Mouse (Mus musculus): ENCODE measurements at regions not wholly inside any gene's neighbourhood (a gene's known extent, or its start where the extent isn't known, plus 50 kb on each side); places are given as distances from the start of the nearest gene placed in this dataset.

DNA sequence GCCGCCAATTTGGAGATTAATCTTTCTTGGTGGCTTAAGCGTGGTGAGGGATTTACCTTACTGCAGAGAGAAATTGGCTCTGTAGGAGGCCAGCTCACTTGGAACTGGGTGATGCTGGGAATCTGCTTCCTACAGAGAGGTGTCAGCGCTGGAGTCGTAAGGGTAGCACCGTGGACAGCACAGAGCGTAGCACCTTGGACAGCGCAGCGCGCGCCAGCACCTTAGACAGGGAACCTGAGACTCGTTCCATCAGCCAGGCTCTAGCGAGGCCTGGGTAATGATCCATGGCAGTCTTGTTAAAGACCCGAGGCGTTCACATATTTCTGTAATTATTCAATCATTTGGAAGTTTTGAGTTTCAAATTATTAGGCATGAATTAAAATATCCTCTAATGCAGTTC lies 261.9 kb upstream of the Gjb5 start:
- DNase-seq = peak; percentile 82

DNA sequence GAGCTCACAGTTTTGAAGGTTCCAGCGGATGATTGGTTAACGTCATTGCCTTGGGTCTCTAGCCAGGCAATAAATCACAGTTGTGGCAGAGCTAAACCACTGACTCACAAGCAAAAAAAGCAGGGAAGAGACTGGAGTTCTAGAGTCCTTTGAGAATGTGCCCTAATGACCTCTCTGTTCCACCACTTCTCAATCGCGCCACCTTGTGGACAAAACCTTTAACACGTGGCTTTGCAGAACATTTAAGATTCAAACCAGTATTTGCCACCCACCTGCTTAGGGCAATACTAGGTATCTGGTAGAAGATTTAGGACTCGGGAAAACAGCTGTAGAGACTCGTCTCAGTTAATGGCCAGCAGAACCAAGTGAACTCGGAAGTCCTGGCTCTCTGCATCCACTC lies 254.8 kb upstream of the Gjb5 start:
- peak; percentile 25 for DNase-seq

- no peak for DNase-seq
Observed at GRCm38 (mm10) chr4:127600919-127601318, 242.9 kb upstream of the Gjb5 start.

DNA sequence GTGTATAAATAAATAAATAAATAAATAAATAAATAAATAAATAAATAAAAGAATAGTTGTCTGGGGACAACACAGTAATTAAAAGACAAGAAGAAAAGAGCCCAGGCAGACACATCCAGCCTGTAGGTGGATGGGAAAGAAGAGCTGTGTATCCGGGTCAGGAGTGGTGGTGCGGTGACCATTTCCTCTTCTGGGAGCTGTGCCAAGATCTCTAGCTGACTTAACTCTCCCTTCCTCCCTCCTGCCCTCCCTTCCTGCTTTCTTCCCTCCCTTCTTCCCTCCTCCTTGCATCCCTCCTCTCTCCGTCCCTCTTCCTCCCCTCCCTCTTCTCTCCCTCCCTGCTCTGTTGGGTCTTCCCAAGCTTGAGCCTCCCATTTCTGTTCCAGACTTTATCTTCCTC lies 240.6 kb upstream of the Gjb5 start:
- no peak for DNase-seq

- no peak for DNase-seq
Observed at GRCm38 (mm10) chr4:127594081-127594480, 236.1 kb upstream of the Gjb5 start.

DNA sequence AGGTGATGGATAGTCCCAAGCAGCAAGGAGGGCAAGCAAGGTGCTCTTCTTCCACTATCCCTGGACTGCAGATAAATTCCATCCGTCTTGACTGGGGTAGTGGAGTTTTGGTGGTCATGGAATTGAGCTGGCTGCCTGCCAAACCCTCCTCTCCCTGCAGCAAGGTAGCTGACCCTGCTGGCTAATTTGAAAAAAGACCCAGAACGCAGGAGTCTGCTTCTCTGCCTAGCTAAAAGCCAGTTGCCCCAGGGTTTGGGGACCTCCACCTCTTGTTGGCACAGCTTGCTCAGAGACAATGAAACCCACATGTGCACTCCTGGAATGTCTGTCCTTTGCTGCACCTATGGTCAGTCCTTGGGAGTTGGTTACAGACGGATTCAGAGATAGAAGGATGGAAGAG lies 233.6 kb upstream of the Gjb5 start:
- DNase-seq = no peak

DNA sequence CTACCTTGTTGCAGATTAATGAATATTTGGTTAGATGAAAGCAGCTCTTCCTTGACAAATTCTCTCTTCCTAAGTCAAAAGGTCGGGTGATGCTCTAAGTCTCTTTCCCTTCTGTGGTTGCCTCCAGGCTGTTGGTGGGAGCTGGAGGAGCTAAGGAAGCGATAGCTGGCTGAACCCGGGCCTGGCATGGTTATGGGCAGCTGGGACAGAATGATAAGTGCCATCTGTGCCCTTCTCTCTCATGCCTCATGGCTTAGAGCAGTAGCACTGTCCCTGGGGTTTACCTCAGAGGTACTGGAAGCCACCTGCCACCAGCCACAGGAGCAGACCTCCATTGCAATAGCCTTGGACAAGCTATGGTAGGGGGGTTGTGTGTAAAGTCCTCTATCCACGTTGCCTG lies 228.8 kb upstream of the Gjb5 start:
- no peak for DNase-seq

DNA sequence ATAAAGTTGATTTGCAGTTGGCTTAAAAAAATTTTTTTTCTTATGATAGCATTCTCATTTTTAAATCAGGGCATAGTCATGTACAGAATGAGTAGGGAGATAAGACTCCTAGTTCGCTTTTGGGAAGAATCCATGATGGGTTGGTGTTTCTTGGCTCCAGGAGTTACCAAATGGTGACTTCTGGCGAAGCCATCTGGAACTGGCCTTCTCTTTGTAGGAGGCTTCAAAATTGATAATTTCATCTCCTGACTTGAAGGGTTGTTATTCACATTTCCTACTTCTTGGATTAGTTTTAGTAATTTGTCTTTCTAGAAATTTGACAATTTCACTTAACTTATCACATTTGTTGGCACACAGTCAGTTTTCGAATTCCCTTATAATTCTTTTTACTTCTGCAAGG lies 218.5 kb upstream of the Gjb5 start:
- no peak for DNase-seq

DNA sequence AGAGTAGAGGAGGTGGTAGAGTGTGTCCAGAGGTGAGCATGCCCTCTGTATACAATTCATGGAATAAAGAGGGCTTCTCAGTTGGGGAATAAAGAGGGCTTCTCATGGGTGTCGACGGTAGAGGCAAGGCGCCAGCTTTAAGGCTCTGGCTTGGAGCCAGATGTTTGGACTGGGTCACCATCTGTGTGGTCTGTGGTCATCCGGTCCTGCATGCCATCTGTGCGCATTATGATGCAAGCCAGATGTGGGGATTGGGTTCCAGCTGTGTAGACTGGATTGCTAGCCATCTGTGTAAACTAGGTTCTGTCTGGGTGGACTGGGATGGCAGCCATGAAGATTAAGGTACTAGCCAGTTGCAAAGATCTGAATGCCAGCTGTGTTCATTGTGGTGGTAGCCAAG lies 204.6 kb upstream of the Gjb5 start:
- peak; percentile 29 for DNase-seq

- DNase-seq = peak; percentile 27
Observed at GRCm38 (mm10) chr4:127558572-127558971, 200.6 kb upstream of the Gjb5 start.

DNA sequence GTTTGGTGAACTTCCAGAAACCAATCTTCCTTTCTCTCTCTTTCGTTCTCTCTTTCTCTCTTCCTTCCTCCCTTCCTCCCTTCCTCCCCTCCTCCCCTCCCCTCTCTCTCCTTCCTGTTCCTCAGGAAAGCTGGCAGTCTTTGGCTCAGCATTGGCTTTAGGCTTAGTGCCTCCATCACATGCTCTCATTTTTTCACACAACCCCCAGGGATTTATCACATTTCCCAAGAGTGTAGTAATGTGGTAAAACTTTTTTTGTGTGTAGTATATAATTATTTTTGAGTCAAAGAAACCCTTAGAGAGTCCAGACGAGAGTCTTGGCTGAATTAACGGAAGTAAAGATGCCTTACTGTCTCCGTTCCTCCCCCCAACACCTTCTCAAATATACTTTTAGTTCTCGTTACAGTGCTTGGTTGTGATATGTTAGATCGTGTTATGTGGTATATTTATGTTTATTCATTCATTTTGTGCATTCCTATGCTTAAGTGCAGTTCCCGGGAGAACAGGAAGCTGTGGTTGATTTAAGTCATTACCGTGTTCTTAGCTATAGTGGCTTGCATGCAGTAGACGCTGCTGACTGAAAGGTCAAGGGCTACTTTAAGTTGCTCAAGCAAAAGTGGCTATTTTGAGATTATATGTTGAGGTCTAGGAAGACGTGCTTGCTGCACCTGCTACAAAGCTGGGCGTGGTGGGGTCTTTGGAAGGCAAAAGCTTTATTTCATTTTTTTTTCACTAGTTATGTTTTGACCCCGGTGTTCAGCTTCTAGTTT lies 194.7 kb upstream of the Gjb5 start:
- no peak for DNase-seq

- peak; percentile 43 for DNase-seq
Observed at GRCm38 (mm10) chr4:127549581-127549980, 191.6 kb upstream of the Gjb5 start.

- DNase-seq = no peak
Observed at GRCm38 (mm10) chr4:127549018-127549417, 191.0 kb upstream of the Gjb5 start.

- DNase-seq = no peak
Observed at GRCm38 (mm10) chr4:127545106-127545505, 187.1 kb upstream of the Gjb5 start.

GRCm38 (mm10) chr4:127543276-127543675 lies 185.3 kb upstream of the Gjb5 start:
- no peak for DNase-seq

DNA sequence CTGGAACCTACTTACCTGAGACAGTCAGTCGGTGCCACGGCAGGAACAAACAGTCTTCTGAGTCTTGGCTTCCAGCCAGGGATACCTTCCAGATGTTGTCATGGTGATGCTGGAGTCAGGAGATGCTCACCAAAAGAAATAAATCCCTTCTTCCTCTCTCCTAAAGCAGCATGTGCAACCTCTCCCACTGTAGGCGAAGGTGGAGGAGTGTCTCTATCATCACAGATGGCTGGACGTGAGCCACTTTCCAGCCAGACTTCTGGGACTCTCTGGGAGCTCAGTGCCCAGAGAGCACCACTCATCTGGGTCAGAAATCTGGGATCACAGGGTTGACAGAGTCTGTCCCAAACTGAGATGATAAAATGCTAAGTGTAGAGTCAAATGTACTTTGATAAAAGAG lies 184.8 kb upstream of the Gjb5 start:
- DNase-seq = no peak

DNA sequence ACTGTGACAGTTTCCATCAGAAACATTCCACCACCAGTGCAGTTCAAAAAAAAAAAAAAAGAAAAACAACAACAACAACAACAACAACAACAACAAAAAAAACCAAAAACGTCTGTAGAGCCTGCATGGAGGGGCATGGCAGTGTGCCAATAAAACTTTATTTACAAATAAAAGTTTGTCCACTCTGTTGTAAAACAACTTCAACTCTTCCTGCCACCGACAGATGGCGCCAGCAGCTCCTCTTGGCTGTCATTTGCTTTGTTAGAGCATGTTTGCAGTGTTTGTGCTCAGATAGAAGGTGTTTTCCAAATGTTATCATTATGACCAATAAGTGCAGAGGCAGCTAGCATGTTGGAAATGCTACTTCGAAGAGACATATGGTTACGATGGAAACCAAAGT lies 179.0 kb upstream of the Gjb5 start:
- no peak for DNase-seq

DNA sequence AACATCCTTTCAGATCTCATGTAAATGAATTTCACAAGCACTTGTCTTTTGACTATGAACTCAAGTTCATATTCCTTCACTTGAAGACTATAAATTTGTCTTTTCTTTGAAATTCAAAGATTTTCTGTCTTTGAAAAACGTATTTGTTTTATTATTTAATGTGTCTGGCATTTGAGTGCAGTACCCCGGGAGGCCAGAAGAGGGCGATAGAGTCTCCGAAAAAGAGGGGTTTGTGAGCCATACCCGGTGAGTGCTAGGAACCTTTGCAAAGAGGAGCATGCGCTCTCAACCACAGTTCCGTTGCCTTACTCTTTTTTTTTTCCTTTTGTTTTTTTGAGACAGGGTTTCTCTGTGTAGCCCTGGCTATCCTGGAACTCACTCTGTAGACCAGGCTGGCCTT lies 177.6 kb upstream of the Gjb5 start:
- no peak for DNase-seq

DNA sequence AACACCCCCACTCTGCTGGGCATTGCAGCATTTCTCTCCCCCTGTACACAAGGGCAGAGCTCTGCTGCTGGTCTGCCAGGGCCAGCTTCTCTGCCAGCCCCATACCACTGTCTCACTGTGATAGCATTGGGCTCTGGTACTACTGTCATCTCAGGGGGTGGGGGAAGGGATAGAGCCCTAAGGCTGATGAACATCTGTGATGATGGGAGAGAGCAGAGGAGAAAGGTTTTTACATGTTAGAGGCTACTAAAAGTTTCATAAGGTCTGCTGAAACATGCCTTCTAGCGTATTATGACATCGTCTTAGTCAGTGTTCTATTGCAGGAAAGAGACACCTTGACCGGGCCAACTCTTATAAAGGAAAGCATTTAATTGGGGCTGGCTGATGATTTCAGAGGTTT lies 176.4 kb upstream of the Gjb5 start:
- DNase-seq = no peak

DNA sequence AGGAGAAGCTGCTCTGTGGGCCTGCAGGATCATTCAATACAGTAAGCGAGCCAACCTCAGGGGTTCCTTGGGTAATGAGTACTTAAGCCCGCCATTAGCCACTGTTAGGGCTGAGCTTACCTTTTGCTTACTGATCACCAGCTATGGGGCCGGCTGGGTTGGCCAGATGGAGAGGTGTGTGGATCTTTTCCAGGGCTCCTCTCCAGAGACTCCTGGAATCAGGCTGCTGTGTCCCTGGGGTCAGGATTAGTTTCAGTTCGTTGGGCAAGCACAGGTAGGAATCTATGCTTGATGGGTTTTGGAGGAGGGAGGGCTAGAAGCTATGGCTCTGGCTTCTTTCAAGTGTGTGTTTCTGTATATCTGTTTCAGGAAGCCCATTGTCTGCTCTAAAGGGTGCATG lies 175.7 kb upstream of the Gjb5 start:
- DNase-seq = no peak

- no peak for DNase-seq
Observed at GRCm38 (mm10) chr4:127530779-127531178, 172.8 kb upstream of the Gjb5 start.

DNA sequence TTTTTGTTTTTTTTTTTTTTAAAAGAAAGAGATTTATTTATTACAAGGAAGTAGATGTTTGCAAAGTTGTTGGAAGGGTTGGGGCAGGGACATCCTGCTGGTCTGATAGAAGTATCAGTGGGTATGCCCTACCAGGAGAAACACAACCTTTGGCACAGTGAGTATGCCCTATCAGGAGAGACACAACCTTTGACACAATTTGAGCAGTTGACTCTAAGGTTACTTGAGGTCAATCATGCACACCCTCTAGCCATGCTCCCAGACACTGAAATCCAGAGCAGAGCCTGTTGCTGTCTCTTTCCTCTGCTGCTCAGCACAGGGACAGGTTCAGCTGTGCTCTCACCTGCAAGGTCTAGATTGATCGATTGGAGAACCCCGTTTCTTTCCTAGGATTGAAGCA lies 164.2 kb upstream of the Gjb5 start:
- no peak for DNase-seq

DNA sequence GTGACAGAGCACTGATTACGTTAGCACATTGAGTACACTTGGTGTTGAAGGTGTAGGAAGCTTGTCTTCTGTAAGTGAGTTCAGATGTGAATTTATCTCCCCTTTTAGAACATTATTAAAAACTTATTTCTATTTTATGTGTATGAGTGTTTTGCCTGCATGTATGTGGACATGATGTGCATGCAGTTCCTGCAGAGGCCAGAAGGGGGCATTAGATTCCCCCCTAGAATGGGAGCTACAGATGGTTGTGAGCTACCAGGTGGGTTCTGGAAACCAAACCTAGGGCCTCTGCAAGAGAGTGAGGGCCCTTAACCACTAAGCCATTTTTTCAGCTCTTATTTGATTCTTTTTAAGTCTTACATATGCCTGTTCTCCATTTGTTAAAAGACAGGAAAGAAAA lies 160.0 kb upstream of the Gjb5 start:
- DNase-seq = no peak

GRCm38 (mm10) chr4:127517539-127517938 lies 159.6 kb upstream of the Gjb5 start:
- no peak for DNase-seq

GRCm38 (mm10) chr4:127509936-127510335 lies 152.0 kb upstream of the Gjb5 start:
- no peak for DNase-seq
